Mouse (Mus musculus) urinary bladder, postnatal 10 days (tissue): ENCODE measurements around the gene Arf6.

Source experiments
- DNase-seq: peaks from one replicate; pipeline ENCODE4 v3.0.0; 2022; ENCODE audit warnings: low spot score

Arf6 gene

DNA sequence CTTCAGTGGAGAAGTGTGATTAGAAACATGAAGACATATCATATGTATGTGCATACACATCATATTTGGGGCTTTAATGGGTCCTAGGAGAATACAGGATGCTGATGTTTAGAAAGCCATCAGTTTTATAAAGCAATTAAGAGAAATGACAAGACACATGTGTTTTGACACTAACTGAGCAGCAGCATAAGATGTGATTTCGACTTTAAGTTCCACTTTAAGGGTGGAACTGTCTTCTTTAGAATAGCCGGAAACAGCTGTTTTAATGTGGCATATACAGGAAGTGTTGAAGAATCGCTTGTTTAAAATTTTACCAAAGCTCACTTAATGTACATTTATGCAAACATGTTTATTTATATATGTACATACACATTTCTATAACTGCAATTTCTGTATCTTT, 41.4 kb downstream of the Arf6 start:
- DNase-seq = no peak

DNA sequence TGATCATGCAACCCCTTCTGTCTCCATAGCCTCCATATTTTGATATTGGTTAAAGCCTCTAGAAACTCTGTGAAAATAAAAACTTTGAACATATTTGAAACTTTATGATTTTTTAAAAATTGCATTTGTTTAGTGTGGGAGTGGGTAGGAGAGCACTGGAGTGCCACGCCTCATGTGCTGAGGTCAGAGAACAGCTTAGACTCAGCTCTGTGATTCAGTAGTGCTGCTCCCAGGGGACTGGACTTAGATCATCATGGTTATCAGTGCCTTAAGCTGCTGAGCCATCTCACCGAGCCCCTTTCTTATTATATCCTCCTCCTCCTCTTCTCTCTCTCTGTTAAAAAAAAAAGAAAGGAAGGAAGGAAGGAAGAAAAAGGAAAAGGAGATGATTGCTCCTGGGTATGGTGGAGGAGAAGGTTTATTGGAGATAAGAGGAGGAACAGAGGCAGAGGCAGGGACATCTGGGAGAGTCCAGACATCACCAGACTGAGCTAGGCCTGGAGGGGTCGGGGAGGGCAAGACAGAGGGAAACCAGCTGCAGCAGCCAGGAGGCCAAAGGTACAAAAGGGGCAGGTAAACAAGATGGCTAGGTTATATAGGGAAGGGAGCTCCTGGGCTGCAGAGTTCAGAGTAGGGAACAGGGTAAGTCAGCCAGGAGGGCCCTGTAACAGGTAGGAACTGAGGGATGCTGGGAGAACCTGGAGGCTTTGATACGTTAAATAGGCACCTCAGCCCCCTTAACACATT, 43.0 kb downstream of the Arf6 start:
- no peak for DNase-seq

DNA sequence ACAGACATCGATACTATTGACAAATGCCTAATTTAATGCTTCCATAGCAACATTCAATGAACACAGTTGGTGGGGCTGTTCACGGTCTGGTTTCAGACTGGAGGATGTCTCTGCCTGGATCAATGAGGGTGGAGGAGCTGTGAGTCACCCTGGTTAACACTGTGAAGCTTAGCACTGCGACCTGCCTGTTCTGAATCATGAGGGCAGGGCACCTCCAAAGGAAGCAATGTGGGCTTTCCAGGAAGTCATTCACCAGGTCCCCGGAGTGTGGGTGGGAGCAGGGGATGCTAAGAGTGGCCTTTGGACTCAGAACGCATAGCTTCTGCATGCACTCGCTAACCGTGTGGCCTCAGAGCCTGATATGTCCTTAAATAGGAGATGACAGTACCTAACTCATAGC, 44.8 kb downstream of the Arf6 start:
- DNase-seq = no peak

DNA sequence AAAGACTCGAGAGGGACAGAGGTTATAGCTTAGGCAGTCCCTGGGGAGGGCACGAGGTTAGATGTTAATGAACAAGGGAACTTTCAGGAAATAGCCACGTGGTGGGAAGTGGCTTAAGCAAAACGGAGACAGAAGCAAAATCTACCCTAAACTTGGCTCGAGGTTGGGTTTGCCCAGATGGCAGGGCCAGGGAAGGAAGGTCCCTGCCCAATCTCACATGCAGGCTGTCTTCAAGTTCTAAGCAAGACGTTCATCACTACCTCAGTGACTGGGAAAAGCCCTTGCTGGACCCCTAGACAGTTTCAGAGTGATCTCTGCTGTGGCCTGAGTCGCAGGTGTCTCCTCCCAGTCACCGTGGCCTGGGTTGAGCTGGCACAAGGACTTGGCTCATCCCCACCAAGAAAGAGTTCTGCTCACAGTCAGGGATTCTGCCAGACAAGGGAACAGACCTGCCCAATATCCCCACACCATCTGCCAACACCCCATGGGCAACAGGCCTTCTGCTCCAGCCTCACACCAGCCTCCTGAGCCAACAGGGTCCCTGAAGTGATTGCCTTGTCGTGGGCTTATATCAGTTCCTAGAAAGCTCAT, 45.8 kb downstream of the Arf6 start:
- DNase-seq = no peak

DNA sequence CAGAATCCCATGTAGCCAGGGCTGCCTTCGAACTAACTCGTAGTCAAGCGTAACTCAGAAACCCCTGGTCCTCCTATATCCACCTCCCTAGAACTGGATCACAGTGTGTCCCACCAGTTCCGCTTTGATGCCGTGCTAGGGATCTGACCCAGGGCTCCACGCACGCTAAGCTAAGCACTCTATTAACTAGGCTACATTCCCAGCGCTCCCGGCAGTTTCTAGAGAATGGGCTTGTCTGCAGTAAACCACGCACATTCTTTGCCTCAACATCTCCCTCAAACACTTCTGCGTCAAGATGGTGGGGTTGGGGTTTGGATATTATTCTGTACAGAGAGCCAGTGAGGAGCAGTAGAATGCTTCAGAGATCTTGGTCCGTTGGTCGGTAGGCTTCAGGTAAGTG, 46.7 kb downstream of the Arf6 start:
- DNase-seq = no peak

DNA sequence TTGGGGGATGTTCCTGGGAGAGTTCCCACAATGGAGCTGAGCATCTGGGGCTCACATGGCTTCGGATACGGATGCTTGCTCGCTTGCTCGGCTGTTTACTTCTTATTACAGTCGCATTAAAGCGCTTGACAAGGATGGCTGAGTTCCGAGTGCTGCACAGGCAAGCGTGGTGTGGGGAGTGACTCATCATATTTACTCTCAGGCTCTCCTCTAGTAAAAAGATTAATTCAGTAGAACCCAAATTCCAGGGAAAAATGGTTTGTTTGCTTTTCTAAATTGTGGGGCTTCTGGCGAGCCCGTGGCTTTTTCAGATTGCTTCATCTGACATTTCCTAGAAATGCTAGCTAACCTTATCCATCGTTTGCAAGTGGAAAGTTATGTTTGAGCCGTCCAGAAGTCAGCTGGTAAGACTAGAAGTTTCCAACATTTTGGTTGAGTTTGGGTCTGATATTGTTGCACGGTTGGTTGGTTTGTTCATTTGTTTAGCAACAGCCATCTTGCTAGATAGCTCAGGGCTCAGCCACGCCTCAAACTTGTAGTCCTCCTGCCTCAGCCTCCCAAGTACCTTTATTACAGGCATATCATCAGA, 47.2 kb downstream of the Arf6 start:
- no peak for DNase-seq

DNA sequence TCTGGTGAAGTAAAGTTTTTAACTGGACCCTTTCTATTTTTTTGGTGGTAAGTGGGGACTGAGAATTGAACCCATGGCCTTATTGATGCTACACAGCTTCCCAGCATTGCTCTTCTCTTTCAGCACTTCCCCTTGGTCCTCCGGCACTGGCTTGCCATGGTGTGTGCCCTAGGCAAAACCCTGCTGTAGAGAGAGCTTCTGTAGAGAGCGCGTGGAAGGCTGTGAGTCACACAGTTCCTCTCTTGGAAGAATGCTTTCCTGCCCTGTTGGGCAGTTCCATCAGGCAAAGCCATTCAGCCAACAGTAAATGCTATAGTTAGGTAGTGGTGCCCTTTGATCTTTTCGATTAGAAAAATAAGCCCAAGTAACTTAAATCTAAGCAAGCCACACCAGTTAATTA, 47.7 kb downstream of the Arf6 start:
- DNase-seq = no peak

DNA sequence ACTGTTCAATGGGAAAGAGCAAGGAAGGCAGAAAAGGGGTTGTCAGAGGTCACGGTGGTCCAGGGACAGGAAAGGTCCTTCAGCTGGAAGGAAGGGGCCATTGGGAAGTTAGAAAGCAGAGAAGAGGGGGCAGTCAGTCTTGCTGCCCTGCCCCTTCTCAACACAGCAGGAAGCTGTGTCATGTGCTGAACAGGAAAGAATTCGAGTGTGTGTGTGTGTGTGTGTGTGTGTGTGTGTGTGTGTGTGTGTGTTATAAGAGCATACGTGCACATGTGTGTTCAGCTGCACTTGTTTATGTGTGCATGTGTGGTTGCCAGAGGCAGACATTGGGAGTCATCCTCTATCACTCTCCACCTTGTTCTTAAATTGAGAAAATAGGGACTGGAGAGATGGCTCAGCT, 48.8 kb downstream of the Arf6 start:
- DNase-seq = no peak

DNA sequence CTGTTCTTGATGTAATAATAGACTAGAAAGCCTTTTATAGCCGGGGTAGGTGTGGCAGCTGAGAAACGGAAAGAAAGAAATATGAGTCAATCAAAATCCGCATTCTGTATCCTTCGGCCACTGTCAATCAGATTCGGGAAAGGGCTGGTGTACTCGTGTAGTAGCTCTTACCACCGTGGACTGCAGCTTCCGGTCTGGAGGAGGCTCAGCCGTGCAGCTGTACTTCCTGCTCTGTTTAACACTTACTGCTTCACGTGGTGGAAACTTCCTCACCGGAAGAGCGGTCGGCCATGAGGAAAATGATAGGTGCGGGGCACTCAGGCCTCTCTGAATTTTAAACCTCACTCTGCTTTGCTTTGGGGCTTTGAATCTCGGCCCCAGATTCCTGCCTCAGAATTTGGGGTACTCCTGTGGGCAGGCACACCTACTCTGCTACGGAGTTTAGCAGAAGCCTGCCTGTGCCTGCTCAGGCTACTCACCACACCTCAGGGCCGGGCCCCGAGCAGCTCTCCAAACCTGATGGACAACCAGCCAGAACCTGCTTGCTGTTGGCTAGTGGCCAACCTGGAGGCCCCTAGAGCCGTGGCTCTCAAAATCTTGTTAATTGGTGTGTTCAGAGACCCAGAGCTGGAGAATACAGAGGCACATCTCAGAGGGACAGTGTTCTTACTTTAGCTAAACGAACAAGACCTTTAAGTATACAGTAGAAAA, 51.0 kb downstream of the Arf6 start:
- no peak for DNase-seq
